Mouse (Mus musculus): Measurements from ENCODE around the gene Erbb2.
A peak's percentile ranks its signal among the peaks of the same experiment; 100 is the strongest.
"Not testable (repeated sequence)": the region's sequence is repeated elsewhere in the genome, so short reads cannot be mapped to it uniquely, and the experiment has no call there.

Erbb2 gene

GRCm38 (mm10) chr11:98412273-98412796 is at the start of gene Erbb2:
Gene Erbb2 (plus strand): TSS chr11:98412470.
- DNase-seq (ENCODE audit: low read depth, low spot score), result no peak

- no peak for DNase-seq (ENCODE audit: low read depth, low spot score)
These were observed 48.5 kb upstream of the Erbb2 start for GRCm38 (mm10) chr11:98363817-98364216.

- no peak for DNase-seq (ENCODE audit: low read depth, low spot score)
These were observed 47.9 kb upstream of the Erbb2 start for GRCm38 (mm10) chr11:98364410-98364809.

- DNase-seq (ENCODE audit: low read depth, low spot score), result no peak
These were observed 46.0 kb upstream of the Erbb2 start for GRCm38 (mm10) chr11:98366290-98366689.

GRCm38 (mm10) chr11:98367171-98367862 is 45.0 kb upstream of the Erbb2 start:
- DNase-seq (ENCODE audit: low read depth, low spot score), result peak; percentile 60

GRCm38 (mm10) chr11:98367863-98368186 is 44.4 kb upstream of the Erbb2 start:
- no peak for DNase-seq (ENCODE audit: low read depth, low spot score)

- peak; percentile 64 for DNase-seq (ENCODE audit: low read depth, low spot score)
These were observed 42.9 kb upstream of the Erbb2 start for GRCm38 (mm10) chr11:98369337-98369736.

GRCm38 (mm10) chr11:98370588-98370987 is 41.7 kb upstream of the Erbb2 start:
- no peak for DNase-seq (ENCODE audit: low read depth, low spot score)

- no peak for DNase-seq (ENCODE audit: low read depth, low spot score)
These were observed 40.6 kb upstream of the Erbb2 start for GRCm38 (mm10) chr11:98371556-98372240.

GRCm38 (mm10) chr11:98372406-98372805 is 39.9 kb upstream of the Erbb2 start:
- no peak for DNase-seq (ENCODE audit: low read depth, low spot score)

- no peak for DNase-seq (ENCODE audit: low read depth, low spot score)
These were observed 39.0 kb upstream of the Erbb2 start for GRCm38 (mm10) chr11:98373244-98373643.

GRCm38 (mm10) chr11:98374266-98374665 is 38.0 kb upstream of the Erbb2 start:
- DNase-seq (ENCODE audit: low read depth, low spot score), result no peak

- no peak for DNase-seq (ENCODE audit: low read depth, low spot score)
These were observed 35.5 kb upstream of the Erbb2 start for GRCm38 (mm10) chr11:98376756-98377155.

- DNase-seq (ENCODE audit: low read depth, low spot score), result no peak
These were observed 34.5 kb upstream of the Erbb2 start for GRCm38 (mm10) chr11:98377787-98378186.

GRCm38 (mm10) chr11:98379379-98379778 is 32.9 kb upstream of the Erbb2 start:
- DNase-seq (ENCODE audit: low read depth, low spot score), result no peak

- no peak for DNase-seq (ENCODE audit: low read depth, low spot score)
These were observed 32.2 kb upstream of the Erbb2 start for GRCm38 (mm10) chr11:98380106-98380505.

GRCm38 (mm10) chr11:98381651-98382050 is 30.6 kb upstream of the Erbb2 start:
- DNase-seq (ENCODE audit: low read depth, low spot score), result no peak

- not testable (repeated sequence) for DNase-seq (ENCODE audit: low read depth, low spot score)
These were observed 29.9 kb upstream of the Erbb2 start for GRCm38 (mm10) chr11:98382405-98382804.

GRCm38 (mm10) chr11:98383261-98384030 is 28.8 kb upstream of the Erbb2 start, which contains the start of gene Tcap:
Gene Tcap (plus strand): TSS chr11:98383811.
- DNase-seq (ENCODE audit: low read depth, low spot score), result no peak

- DNase-seq (ENCODE audit: low read depth, low spot score), result no peak
These were observed 28.1 kb upstream of the Erbb2 start for GRCm38 (mm10) chr11:98384216-98384615.

- DNase-seq (ENCODE audit: low read depth, low spot score), result no peak
These were observed 27.3 kb upstream of the Erbb2 start for GRCm38 (mm10) chr11:98384721-98385637.
